Mouse (Mus musculus): Measurements from ENCODE around the gene Mt3.

Mt3 gene

DNA sequence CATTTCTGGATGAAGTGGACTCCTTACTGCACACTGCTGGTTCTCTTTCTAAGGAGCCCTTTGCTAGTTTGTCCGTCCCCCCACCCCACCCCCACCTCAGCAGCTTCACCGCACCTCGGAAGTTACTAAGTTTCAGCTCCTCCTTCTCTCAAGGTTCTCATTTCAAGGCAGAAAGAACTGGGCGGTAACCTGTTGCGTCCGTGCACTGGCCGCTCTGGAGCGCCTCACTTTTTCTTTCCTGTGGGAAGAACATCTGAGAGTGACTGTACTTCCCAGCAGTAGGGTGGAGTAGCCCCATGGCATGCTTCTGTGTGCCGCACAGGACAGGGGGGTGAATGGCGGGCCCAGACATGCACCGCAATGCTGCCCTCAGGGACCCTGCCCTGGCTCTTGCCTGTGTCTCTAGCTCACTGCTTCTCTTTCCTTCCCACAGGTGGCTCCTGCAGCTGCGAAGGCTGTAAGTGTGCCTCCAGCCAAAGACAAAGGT lies 32.0 kb downstream of the Mt3 start:
- CTCF ChIA-PET: interaction anchor here (0.6 kb wide), 1 partner anchor 15 kb away, joined by 6 read pairs; no protein-coding TSS in a partner anchor

DNA sequence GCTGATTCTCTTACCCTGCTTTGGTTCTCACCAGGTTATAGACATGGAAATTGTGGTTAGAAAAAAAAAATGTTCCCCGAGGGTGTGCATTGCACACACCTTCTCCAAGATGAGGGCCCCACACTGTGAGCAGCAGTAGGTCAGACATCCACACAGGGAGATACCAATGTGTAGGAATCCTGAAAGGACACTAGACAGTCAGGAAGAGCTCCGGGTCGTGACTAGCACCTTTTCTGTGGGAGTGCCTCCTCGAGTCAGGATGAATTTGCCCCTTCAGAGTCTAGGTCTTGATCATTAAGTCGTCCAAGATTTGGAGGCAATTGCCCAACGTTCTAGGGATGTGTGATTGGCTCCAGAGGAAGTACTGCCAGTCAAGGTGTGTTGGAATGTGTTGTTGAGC lies 33.4 kb downstream of the Mt3 start:
- CTCF ChIA-PET: interaction anchor here (1.1 kb wide), 1 partner anchor 16 kb away, joined by 3 read pairs; no protein-coding TSS in a partner anchor

DNA sequence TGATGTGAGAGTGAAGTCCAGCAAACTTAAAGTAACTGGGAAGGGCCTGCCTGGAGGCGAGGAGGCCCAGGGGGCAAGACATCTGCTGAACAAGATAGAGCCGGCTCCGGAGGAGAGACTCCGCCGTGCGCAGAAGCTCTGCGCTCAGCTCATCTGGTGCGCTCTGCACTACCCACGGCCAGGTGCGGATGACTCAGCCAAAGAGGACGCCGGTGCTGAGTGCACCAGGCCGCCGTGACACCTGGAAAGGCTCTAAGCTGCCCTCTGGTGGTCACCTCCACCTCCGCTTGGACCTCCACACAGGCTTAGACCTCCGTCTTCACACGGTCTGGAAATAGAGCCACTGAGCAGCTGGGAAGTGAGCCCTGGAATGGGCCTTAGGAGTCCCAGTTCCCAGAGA lies 34.1 kb downstream of the Mt3 start:
- CTCF ChIA-PET: interaction anchor here (1.1 kb wide), 1 partner anchor 17 kb away, joined by 3 read pairs; no protein-coding TSS in a partner anchor

DNA sequence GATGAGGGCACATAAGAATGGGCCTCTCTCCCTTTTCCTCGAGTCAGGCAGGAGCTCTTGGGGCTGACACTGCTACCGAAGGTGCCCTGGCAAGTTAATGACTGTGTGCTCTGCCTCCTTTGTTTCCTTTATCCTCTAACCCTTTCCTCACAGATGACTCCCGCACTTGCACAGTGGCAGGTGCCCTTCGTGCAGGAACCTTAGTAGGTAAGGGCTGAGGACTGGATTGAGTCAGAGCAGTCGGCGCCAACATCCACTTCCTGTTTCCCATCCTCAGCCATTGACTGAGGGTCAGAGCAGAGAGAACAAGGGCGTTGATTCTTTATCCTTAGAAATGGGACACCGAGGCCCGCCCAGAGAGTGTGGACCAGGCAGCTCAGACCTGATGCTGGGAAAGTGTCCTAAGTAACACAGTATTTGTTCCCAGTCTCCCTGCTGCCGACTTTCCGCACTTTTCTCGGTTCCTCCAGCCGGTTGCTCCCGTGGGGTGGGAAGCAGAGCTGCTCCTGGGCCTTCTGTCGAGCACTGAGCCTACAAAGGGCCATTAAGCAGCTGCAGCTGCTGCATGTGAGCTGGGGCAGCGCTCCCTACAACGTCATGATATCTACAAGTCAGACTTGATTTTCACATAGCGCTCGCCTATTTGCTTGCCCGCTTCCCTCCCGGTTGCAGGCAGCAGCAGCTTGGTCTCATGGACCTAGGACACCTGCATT lies 35.0 kb downstream of the Mt3 start:
- CTCF ChIA-PET: no interaction called here

GRCm38 (mm10) chr8:94189275-94190031 lies 37.0 kb downstream of the Mt3 start:
- CTCF ChIA-PET: no interaction called here

GRCm38 (mm10) chr8:94191101-94191691 lies 38.8 kb downstream of the Mt3 start:
- CTCF ChIA-PET: no interaction called here

DNA sequence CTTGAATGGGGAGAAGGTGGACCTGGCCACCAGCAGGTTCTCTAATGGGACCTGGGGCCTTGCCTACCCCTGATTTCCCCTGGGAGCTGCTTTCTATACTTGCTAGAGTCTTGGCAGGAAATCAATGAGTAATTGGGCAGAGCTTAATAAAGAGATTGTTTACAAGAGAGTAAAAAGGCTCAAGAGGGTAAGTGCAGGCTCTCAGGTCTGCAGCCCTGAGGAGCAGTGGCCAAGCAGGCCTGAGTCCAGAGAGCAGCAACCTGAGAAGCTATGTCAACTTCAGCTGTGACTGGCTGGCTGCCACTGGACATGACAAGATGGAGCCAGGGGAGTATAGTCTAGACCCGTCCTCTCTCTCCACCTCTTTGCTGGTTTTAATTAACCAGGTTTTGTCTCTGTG lies 40.5 kb downstream of the Mt3 start:
- CTCF ChIA-PET: no interaction called here

GRCm38 (mm10) chr8:94194591-94195223 lies 42.3 kb downstream of the Mt3 start:
- CTCF ChIA-PET: interaction anchor here (1.0 kb wide), 1 partner anchor 27 kb away, joined by 3 read pairs; no protein-coding TSS in a partner anchor

DNA sequence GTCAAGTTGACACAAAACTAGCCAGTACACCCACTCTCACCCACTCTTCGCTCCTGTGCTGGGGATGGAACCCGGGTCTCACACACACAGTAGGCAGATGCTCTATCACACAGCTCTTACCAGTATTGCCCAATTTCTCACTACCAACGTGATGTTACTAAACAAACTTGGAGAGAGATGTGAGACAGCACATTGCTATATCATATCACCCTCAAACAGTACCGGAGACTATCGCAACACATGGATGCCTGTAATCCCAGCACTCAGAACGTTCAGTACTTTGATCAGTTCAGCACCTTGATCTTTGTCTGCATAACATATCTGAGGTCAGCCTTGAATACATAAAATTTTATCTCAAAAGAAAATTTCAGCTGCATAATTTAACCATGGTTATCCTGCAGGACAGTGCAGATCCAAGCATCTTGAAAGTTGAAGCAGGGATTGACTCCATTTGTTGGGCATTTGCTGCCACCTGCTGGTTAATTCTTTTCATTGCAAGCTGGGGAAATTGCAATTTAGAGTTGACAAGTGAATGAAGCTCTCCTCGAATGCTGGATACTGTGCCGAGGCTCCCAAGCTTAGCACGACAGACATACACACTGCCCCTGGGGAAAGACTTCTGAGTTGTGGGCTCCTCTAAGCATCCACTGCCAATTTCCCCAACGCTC lies 46.9 kb downstream of the Mt3 start:
- CTCF ChIA-PET: interaction anchor here (0.7 to 2.6 kb wide), 3 partner anchors 32 to 178 kb away, joined by 5 to 18 read pairs (median 8); no protein-coding TSS in a partner anchor

All from spleen, embryonic (tissue).